Mouse (Mus musculus): ENCODE measurements around the gene Fat1. TPM values are rescaled to one million over a fixed set of nuclear protein-coding genes. Genes with fewer than 3 reads are reported as not detected.

The Fat1 gene
- polyA plus RNA-seq, 1 experiment, result not detected

DNA sequence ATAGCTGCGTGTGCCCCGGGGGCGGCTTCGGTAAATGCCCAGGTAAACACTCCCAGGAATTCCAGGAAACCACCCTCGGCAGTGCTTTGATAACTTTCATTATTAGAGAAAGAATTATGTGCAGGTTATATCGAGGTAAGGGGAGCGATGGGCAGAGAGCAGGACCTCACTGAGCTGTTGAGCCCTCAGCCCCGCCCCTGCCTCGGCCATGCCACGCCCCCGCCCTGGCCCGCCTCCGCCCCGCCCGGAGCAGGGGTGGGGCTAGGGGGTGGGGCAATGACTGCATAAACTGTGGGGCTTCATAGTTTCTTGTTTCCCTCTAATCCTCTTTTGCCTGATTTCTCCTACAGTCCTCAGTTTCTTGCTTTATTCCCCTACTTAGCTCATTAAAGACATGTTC is 103.1 kb downstream of the Fat1 start:
- no peak overlapping the region for H3K4me3 ChIP-seq (ENCODE audit: insufficient read depth, low read depth, low read length)
- WGBS, result 83% methylated on average over 15 of the region's 15 CpGs
- H3K4me1 ChIP-seq (ENCODE audit: control insufficient read depth, insufficient read depth, low read length), result no peaks in the 10 kb centered on the region
- TF ChIP-seq CTCF (IDR thresholded peaks at IDR 0.05; ENCODE audit: insufficient read depth, low read depth, low read length) (no peak), POLR2A (IDR thresholded peaks at IDR 0.05; ENCODE audit: insufficient read depth, low read depth, low read length) (no peak)
- H3K27ac ChIP-seq (ENCODE audit: insufficient read depth, low read depth, low read length), result no peak overlapping the region

DNA sequence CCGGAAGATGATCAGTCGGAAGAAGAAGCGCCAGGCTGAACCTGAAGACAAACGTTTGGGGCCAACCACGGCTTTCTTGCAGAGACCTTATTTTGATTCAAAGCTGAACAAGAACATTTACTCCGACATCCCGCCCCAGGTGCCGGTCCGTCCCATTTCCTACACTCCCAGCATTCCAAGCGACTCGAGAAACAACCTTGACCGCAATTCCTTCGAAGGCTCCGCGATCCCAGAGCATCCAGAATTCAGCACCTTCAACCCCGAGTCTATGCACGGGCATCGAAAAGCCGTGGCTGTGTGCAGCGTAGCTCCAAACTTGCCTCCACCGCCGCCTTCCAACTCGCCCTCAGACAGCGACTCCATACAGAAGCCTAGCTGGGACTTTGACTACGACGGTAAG is 108.9 kb downstream of the Fat1 start:
- H3K27ac ChIP-seq (ENCODE audit: insufficient read depth, low read depth, low read length), result no peak overlapping the region
- no peak overlapping the region for H3K4me3 ChIP-seq (ENCODE audit: insufficient read depth, low read depth, low read length)
- no peaks in the 10 kb centered on the region for H3K4me1 ChIP-seq (ENCODE audit: control insufficient read depth, insufficient read depth, low read length)
- 97% methylated on average over 26 of the region's 26 CpGs for WGBS
- TF ChIP-seq CTCF (IDR thresholded peaks at IDR 0.05; ENCODE audit: insufficient read depth, low read depth, low read length), result no peak
- no peak for TF ChIP-seq POLR2A (IDR thresholded peaks at IDR 0.05; ENCODE audit: insufficient read depth, low read depth, low read length)

- Histone ChIP-seq H3K4me1 (ENCODE audit: control insufficient read depth, insufficient read depth, low read length) (no peaks in the 10 kb centered on the region), H3K4me3 (ENCODE audit: insufficient read depth, low read depth, low read length) (no peak overlapping the region), H3K27ac (ENCODE audit: insufficient read depth, low read depth, low read length) (no peak overlapping the region)
- TF ChIP-seq POLR2A (IDR thresholded peaks at IDR 0.05; ENCODE audit: insufficient read depth, low read depth, low read length) (no peak), CTCF (IDR thresholded peaks at IDR 0.05; ENCODE audit: insufficient read depth, low read depth, low read length) (no peak)
- 80% methylated on average over 8 of the region's 8 CpGs for WGBS
Measured at GRCm38 (mm10) chr8:45050451-45050850, 115.2 kb downstream of the Fat1 start.

DNA sequence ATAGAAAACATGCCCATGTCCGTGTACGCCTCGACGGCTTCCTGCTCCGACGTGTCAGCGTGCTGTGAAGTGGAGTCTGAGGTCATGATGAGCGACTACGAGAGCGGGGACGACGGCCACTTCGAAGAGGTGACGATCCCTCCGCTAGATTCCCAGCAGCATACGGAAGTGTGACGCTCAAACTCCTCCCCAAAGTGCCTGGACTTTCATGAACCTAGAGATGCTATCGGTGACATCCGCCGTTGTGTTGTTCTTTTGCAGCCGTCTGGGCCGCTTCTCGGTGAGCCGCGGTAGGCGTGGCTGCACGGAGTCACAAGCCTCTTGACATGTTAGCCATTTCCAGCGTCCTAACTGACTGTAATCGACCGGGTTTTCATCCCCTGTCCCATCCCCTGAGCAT is 116.0 kb downstream of the Fat1 start:
- Histone ChIP-seq H3K27ac (ENCODE audit: insufficient read depth, low read depth, low read length) (no peak overlapping the region), H3K4me1 (ENCODE audit: control insufficient read depth, insufficient read depth, low read length) (no peaks in the 10 kb centered on the region), H3K4me3 (ENCODE audit: insufficient read depth, low read depth, low read length) (no peak overlapping the region)
- 97% methylated on average over 30 of the region's 30 CpGs for WGBS
- TF ChIP-seq CTCF (IDR thresholded peaks at IDR 0.05; ENCODE audit: insufficient read depth, low read depth, low read length), result no peak
- TF ChIP-seq POLR2A (IDR thresholded peaks at IDR 0.05; ENCODE audit: insufficient read depth, low read depth, low read length), result no peak

GRCm38 (mm10) chr8:45052205-45052604 is 117.0 kb downstream of the Fat1 start:
- H3K4me1 ChIP-seq (ENCODE audit: control insufficient read depth, insufficient read depth, low read length), result no peaks in the 10 kb centered on the region
- no peak overlapping the region for H3K4me3 ChIP-seq (ENCODE audit: insufficient read depth, low read depth, low read length)
- H3K27ac ChIP-seq (ENCODE audit: insufficient read depth, low read depth, low read length), result no peak overlapping the region
- WGBS, result 74% methylated on average over 1 of the region's 1 CpGs
- TF ChIP-seq CTCF (IDR thresholded peaks at IDR 0.05; ENCODE audit: insufficient read depth, low read depth, low read length) (no peak), POLR2A (IDR thresholded peaks at IDR 0.05; ENCODE audit: insufficient read depth, low read depth, low read length) (no peak)

DNA sequence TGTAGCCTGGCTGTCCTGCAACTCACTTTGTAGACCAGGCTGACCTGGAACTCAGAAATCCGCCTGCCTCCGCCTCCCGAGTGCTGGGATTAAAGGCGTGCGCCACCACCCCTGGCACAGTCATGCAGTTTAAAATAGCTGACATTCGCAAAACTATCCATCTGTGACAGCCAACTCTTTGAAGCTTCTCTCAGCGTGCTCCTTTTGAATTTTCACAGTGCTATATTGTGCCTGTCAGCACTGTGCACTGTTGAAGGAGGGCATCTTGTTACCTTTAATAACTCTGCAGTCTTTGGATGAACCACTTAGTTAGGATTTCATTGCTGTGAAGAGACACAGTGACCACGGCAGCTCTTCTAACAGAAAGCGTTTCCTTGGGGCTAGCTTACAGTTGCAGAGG is 117.4 kb downstream of the Fat1 start:
- Histone ChIP-seq H3K4me3 (ENCODE audit: insufficient read depth, low read depth, low read length) (no peak overlapping the region), H3K27ac (ENCODE audit: insufficient read depth, low read depth, low read length) (no peak overlapping the region), H3K4me1 (ENCODE audit: control insufficient read depth, insufficient read depth, low read length) (no peaks in the 10 kb centered on the region)
- no peak for TF ChIP-seq POLR2A (IDR thresholded peaks at IDR 0.05; ENCODE audit: insufficient read depth, low read depth, low read length)
- no peak for TF ChIP-seq CTCF (IDR thresholded peaks at IDR 0.05; ENCODE audit: insufficient read depth, low read depth, low read length)
- 91% methylated on average over 9 of the region's 9 CpGs for WGBS

DNA sequence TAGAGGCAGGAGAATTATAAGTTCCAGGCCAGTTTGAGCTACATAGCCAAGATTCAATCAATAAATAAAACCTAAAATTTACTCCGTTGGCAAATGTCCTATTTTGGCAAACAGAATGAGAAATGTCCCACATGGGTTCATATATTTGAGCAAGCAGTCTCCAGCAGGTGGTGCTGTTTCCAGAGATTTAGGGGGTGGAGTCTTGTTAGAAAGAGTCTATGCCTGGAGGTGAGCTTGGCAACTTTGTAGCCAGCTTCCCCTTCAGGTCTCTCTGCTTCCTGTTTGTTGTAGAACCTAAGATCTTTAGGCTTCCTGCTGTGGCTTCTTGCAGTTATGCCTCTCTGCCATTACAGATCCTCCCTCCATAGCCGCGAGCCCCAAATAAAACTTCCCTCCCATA is 120.3 kb downstream of the Fat1 start:
- Histone ChIP-seq H3K27ac (ENCODE audit: insufficient read depth, low read depth, low read length) (no peak overlapping the region), H3K4me1 (ENCODE audit: control insufficient read depth, insufficient read depth, low read length) (no peaks in the 10 kb centered on the region), H3K4me3 (ENCODE audit: insufficient read depth, low read depth, low read length) (no peak overlapping the region)
- TF ChIP-seq CTCF (IDR thresholded peaks at IDR 0.05; ENCODE audit: insufficient read depth, low read depth, low read length) (no peak), POLR2A (IDR thresholded peaks at IDR 0.05; ENCODE audit: insufficient read depth, low read depth, low read length) (no peak)
- 96% methylated on average over 3 of the region's 3 CpGs for WGBS

DNA sequence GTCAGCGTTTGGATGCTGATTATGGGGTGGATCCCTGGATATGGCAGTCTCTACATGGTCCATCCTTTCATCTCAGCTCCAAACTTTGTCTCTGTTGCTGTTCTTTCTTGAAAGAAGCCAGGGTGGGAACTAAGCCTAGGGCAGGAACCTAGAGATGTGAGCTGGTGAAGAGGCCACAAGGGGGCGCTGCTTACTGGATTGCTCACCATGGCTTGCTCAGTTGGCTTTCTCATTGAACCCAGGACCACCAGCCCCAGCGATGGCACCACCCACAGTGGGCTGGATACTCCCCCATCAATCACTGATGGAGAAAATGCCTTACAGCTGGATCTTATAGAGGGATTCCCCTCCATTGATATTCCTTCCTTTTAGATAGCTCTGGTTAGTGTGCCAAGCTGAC is 121.6 kb downstream of the Fat1 start:
- Histone ChIP-seq H3K4me1 (ENCODE audit: control insufficient read depth, insufficient read depth, low read length) (no peaks in the 10 kb centered on the region), H3K27ac (ENCODE audit: insufficient read depth, low read depth, low read length) (no peak overlapping the region), H3K4me3 (ENCODE audit: insufficient read depth, low read depth, low read length) (no peak overlapping the region)
- TF ChIP-seq CTCF (IDR thresholded peaks at IDR 0.05; ENCODE audit: insufficient read depth, low read depth, low read length) (no peak), POLR2A (IDR thresholded peaks at IDR 0.05; ENCODE audit: insufficient read depth, low read depth, low read length) (no peak)
- 29% methylated on average over 3 of the region's 3 CpGs for WGBS

- Histone ChIP-seq H3K4me3 (ENCODE audit: insufficient read depth, low read depth, low read length) (no peak overlapping the region), H3K27ac (ENCODE audit: insufficient read depth, low read depth, low read length) (no peak overlapping the region), H3K4me1 (ENCODE audit: control insufficient read depth, insufficient read depth, low read length) (no peaks in the 10 kb centered on the region)
- TF ChIP-seq CTCF (IDR thresholded peaks at IDR 0.05; ENCODE audit: insufficient read depth, low read depth, low read length) (no peak), POLR2A (IDR thresholded peaks at IDR 0.05; ENCODE audit: insufficient read depth, low read depth, low read length) (no peak)
- 95% methylated on average over 2 of the region's 2 CpGs for WGBS
Measured at GRCm38 (mm10) chr8:45060083-45060482, 124.8 kb downstream of the Fat1 start.

GRCm38 (mm10) chr8:45062311-45062710 is 127.1 kb downstream of the Fat1 start:
- no peak for TF ChIP-seq POLR2A (IDR thresholded peaks at IDR 0.05; ENCODE audit: insufficient read depth, low read depth, low read length)
- no peak for TF ChIP-seq CTCF (IDR thresholded peaks at IDR 0.05; ENCODE audit: insufficient read depth, low read depth, low read length)
- WGBS, result 78% methylated on average over 11 of the region's 11 CpGs
- Histone ChIP-seq H3K4me1 (ENCODE audit: control insufficient read depth, insufficient read depth, low read length) (no peaks in the 10 kb centered on the region), H3K27ac (ENCODE audit: insufficient read depth, low read depth, low read length) (no peak overlapping the region), H3K4me3 (ENCODE audit: insufficient read depth, low read depth, low read length) (no peak overlapping the region)

Measured in olfactory bulb, adult 2 months (tissue).